Mouse (Mus musculus): ENCODE measurements around the gene Fam207a. TPM values are rescaled to one million over a fixed set of nuclear protein-coding genes. Genes with fewer than 3 reads are reported as not detected.

The Fam207a gene
- polyA plus RNA-seq, 1 experiment from 2014 or later = 34.1 TPM

- DNase-seq (ENCODE audit: low spot score) (no peak), ATAC-seq (replicated peaks; ENCODE audit: low FRiP score, low read depth) (no peak)
- Histone ChIP-seq H3K36me3 (ENCODE audit: insufficient read depth, low read length) (no peaks in the 10 kb centered on the region; the same call in 1 of the 2 replicates), H3K4me1 (replicated peaks; ENCODE audit: insufficient read depth, low read length) (peaks cover 3% of the 10 kb centered on the region; the same call in 1 of the 2 replicates), H3K27me3 (ENCODE audit: insufficient read depth, low read length) (no peaks in the 10 kb centered on the region), H3K4me2 (ENCODE audit: low read length) (no peak overlapping the region), H3K9me3 (replicated peaks; ENCODE audit: low read length) (no peaks in the 10 kb centered on the region), H3K9ac (ENCODE audit: low read depth, low read length) (no peak overlapping the region), H3K4me3 (replicated peaks; ENCODE audit: low read depth, low read length) (no peak overlapping the region), H3K27ac (no peak overlapping the region)
- WGBS = 88% methylated on average over 13 of the region's 13 CpGs
- no peak for TF ChIP-seq CTCF (IDR thresholded peaks at IDR 0.05; ENCODE audit: low read depth)
Observed at GRCm38 (mm10) chr10:77497185-77497584, 18.4 kb downstream of the Fam207a start.

- H3K9me3 ChIP-seq (replicated peaks; ENCODE audit: low read length) = no peaks in the 10 kb centered on the region
- no peak overlapping the region for H3K4me2 ChIP-seq (ENCODE audit: low read length)
- no peaks in the 10 kb centered on the region for H3K27me3 ChIP-seq (ENCODE audit: insufficient read depth, low read length)
- DNase-seq (ENCODE audit: low spot score) (no peak), ATAC-seq (replicated peaks; ENCODE audit: low FRiP score, low read depth) (no peak)
- H3K36me3 ChIP-seq (ENCODE audit: insufficient read depth, low read length) = peaks cover 17% of the 10 kb centered on the region
- peak; percentile 21; the same call in 1 of the 2 replicates for TF ChIP-seq CTCF (IDR thresholded peaks at IDR 0.05; ENCODE audit: low read depth)
- 97% methylated on average over 3 of the region's 3 CpGs for WGBS
- H3K27ac ChIP-seq = no peak overlapping the region
- H3K9ac ChIP-seq (ENCODE audit: low read depth, low read length) = no peak overlapping the region
- no peak overlapping the region for H3K4me3 ChIP-seq (replicated peaks; ENCODE audit: low read depth, low read length)
- no peaks in the 10 kb centered on the region for H3K4me1 ChIP-seq (replicated peaks; ENCODE audit: insufficient read depth, low read length)
Observed at GRCm38 (mm10) chr10:77492885-77493284, 22.7 kb downstream of the Fam207a start.

GRCm38 (mm10) chr10:77491585-77491984 is 24.0 kb downstream of the Fam207a start:
- WGBS = 89% methylated on average over 6 of the region's 6 CpGs

DNA sequence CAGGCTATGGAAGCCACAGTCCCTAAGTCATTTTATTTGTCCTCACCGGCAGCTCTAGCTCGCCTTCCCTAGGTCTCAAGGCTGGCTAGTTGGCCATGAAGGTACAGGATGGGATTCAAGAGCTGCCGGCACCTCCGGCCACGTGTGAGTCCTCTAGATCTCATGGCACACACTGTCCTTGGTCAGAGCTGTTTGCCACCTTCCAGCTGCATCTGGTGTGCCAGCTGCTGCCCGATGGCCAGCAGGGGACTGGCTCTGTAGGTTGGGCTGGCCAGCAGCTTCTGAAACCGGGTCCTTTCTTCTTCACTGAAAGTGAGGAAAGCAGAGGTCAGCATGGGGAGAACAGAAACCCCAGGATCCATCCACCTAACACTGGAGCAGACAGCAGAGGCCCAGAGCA is 27.4 kb downstream of the Fam207a start:
- no peaks in the 10 kb centered on the region for H3K9me3 ChIP-seq (replicated peaks; ENCODE audit: low read length)
- TF ChIP-seq CTCF (IDR thresholded peaks at IDR 0.05; ENCODE audit: low read depth) = no peak
- no peak overlapping the region for H3K4me3 ChIP-seq (replicated peaks; ENCODE audit: low read depth, low read length)
- H3K27me3 ChIP-seq (ENCODE audit: insufficient read depth, low read length) = no peaks in the 10 kb centered on the region
- H3K36me3 ChIP-seq (ENCODE audit: insufficient read depth, low read length) = peaks cover 31% of the 10 kb centered on the region
- H3K4me2 ChIP-seq (ENCODE audit: low read length) = no peak overlapping the region
- H3K9ac ChIP-seq (ENCODE audit: low read depth, low read length) = no peak overlapping the region
- no peaks in the 10 kb centered on the region; the same call in 1 of the 2 replicates for H3K4me1 ChIP-seq (replicated peaks; ENCODE audit: insufficient read depth, low read length)
- H3K27ac ChIP-seq = no peak overlapping the region
- ATAC-seq (replicated peaks; ENCODE audit: low FRiP score, low read depth) (no peak), DNase-seq (ENCODE audit: low spot score) (no peak)
- WGBS = 95% methylated on average over 7 of the region's 7 CpGs

More at GRCm38 (mm10) chr10:77491585-77491984, 24.0 kb downstream of the Fam207a start:
- H3K9me3 ChIP-seq (replicated peaks; ENCODE audit: low read length) = no peaks in the 10 kb centered on the region
- peaks cover 30% of the 10 kb centered on the region for H3K36me3 ChIP-seq (ENCODE audit: insufficient read depth, low read length)
- H3K27ac ChIP-seq = no peak overlapping the region
- H3K4me3 ChIP-seq (replicated peaks; ENCODE audit: low read depth, low read length) = no peak overlapping the region
- no peaks in the 10 kb centered on the region for H3K27me3 ChIP-seq (ENCODE audit: insufficient read depth, low read length)
- ATAC-seq (replicated peaks; ENCODE audit: low FRiP score, low read depth) (no peak), DNase-seq (ENCODE audit: low spot score) (no peak)
- H3K4me1 ChIP-seq (replicated peaks; ENCODE audit: insufficient read depth, low read length) = no peaks in the 10 kb centered on the region
- no peak for TF ChIP-seq CTCF (IDR thresholded peaks at IDR 0.05; ENCODE audit: low read depth)
- H3K9ac ChIP-seq (ENCODE audit: low read depth, low read length) = no peak overlapping the region
- H3K4me2 ChIP-seq (ENCODE audit: low read length) = no peak overlapping the region

DNA sequence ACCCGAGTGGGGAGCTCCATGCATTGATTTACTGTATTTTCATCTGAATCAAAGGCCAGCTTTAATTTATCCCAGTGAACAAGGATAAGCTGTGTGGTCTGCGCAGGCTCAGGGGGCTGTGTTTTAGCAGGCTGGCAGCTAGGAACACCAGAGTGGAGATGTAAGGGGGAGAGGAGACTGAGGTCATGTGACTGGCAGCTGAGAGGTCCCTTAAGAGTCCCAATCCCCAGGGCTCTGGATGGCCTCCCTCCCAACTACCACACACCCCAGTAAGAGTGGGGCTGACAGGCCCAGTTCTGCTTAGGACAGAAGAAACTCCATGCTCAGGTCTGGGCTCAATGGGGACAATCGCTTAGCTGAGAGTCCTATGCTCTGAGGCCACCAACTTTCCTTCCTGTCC is 29.8 kb downstream of the Fam207a start:
- TF ChIP-seq CTCF (IDR thresholded peaks at IDR 0.05; ENCODE audit: low read depth) = no peak
- ATAC-seq (replicated peaks; ENCODE audit: low FRiP score, low read depth) (no peak), DNase-seq (ENCODE audit: low spot score) (no peak)
- H3K4me1 ChIP-seq (replicated peaks; ENCODE audit: insufficient read depth, low read length) = no peaks in the 10 kb centered on the region; the same call in 1 of the 2 replicates
- no peak overlapping the region for H3K4me2 ChIP-seq (ENCODE audit: low read length)
- 70% methylated on average over 3 of the region's 3 CpGs for WGBS
- H3K36me3 ChIP-seq (ENCODE audit: insufficient read depth, low read length) = peaks cover 31% of the 10 kb centered on the region
- no peaks in the 10 kb centered on the region for H3K27me3 ChIP-seq (ENCODE audit: insufficient read depth, low read length)
- H3K27ac ChIP-seq = no peak overlapping the region
- H3K4me3 ChIP-seq (replicated peaks; ENCODE audit: low read depth, low read length) = no peak overlapping the region
- H3K9me3 ChIP-seq (replicated peaks; ENCODE audit: low read length) = no peaks in the 10 kb centered on the region
- H3K9ac ChIP-seq (ENCODE audit: low read depth, low read length) = no peak overlapping the region

GRCm38 (mm10) chr10:77484205-77484935 is 31.2 kb downstream of the Fam207a start:
- no peak for TF ChIP-seq CTCF (IDR thresholded peaks at IDR 0.05; ENCODE audit: low read depth)
- Histone ChIP-seq H3K36me3 (ENCODE audit: insufficient read depth, low read length) (peaks cover 26% of the 10 kb centered on the region), H3K4me3 (replicated peaks; ENCODE audit: low read depth, low read length) (no peak overlapping the region), H3K4me1 (replicated peaks; ENCODE audit: insufficient read depth, low read length) (no peaks in the 10 kb centered on the region; the same call in 1 of the 2 replicates), H3K27me3 (ENCODE audit: insufficient read depth, low read length) (no peaks in the 10 kb centered on the region), H3K27ac (no peak overlapping the region; the same call in 1 of the 2 replicates), H3K4me2 (ENCODE audit: low read length) (peak overlapping the region; percentile 10; the same call in 1 of the 2 replicates), H3K9me3 (replicated peaks; ENCODE audit: low read length) (no peaks in the 10 kb centered on the region), H3K9ac (ENCODE audit: low read depth, low read length) (no peak overlapping the region)
- DNase-seq (ENCODE audit: low spot score) (peak; percentile 59), ATAC-seq (replicated peaks; ENCODE audit: low FRiP score, low read depth) (peak; percentile 52; the same call in 1 of the 2 replicates)
- WGBS = 12% methylated on average over 18 of the region's 18 CpGs

All from kidney, postnatal 0 days (tissue).